Mouse (Mus musculus) retina, postnatal 7 days (tissue): ENCODE measurements around the gene Naa60.

ENCODE experiments used
- DNase-seq: peaks from one replicate; pipeline ENCODE4 v3.0.0-alpha.2; 2012; ENCODE audit warnings: low read depth, low spot score

The Naa60 gene

GRCm38 (mm10) chr16:3885065-3885670, 13.0 kb downstream of the Naa60 start:
- DNase-seq, result no peak

DNA sequence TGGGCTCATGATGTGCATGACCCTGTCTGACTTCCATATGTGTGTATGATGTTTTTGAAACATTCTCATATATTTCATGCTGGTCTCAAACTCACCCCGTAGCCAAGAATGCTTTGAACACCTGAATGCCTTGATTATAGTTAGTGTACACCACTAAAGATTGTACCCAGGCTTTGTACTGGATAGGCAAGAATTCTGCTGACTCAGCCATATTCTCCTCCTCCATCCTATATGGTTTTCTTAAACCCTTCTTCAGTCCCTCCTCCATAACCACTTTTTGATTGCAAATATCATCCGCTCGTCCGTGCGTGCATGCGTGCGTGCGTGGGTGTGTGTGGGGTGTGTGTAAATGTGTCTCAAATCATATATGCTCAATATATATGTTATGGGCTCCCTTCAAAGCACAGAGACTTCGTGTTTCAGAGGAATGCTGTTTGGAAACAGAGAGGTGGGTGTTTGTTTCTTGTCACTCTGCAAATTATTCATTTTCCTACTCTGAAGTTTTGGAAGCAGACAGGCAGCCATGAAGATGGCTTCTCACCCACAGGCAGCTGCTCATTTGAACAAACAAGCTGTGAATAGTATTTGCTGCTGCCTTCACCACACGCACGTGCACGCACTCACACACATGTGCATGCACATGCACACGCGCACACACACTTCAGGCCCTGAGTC, 19.6 kb downstream of the Naa60 start:
- DNase-seq, result no peak

- no peak for DNase-seq
These were observed 21.6 kb downstream of the Naa60 start for GRCm38 (mm10) chr16:3893739-3894138.

GRCm38 (mm10) chr16:3895173-3895792, 23.1 kb downstream of the Naa60 start:
- no peak for DNase-seq

- no peak for DNase-seq
These were observed 23.9 kb downstream of the Naa60 start for GRCm38 (mm10) chr16:3896046-3896445.

DNA sequence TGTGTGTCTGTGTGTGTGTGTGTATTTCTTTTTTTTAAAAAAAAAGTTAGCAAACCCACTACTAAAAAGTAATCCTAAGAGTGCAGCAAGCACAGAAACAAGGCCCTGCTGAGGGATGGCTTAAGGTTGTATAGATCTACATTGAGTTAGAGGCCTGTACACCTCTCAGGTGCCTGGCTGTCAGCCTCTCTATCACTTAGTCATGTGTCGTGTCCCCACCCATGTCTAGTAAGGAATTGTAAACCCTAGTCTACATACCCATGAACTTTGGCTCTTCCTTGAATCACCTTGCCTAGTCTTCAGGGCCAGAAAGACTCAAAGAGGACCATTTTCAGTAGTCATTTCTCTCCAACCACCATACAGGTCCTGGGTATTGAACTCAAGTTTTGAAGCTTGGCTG, 24.4 kb downstream of the Naa60 start:
- DNase-seq, result no peak

- no peak for DNase-seq
These were observed 35.3 kb downstream of the Naa60 start for GRCm38 (mm10) chr16:3907471-3907870.

- DNase-seq, result peak; percentile 88
These were observed 36.4 kb downstream of the Naa60 start, which contains the start of the genes 1700037C18Rik and Cluap1 for GRCm38 (mm10) chr16:3908537-3909111. TSS of gene 1700037C18Rik (minus strand) at chr16:3908689. TSS of gene Cluap1 (plus strand) at chr16:3908801.

DNA sequence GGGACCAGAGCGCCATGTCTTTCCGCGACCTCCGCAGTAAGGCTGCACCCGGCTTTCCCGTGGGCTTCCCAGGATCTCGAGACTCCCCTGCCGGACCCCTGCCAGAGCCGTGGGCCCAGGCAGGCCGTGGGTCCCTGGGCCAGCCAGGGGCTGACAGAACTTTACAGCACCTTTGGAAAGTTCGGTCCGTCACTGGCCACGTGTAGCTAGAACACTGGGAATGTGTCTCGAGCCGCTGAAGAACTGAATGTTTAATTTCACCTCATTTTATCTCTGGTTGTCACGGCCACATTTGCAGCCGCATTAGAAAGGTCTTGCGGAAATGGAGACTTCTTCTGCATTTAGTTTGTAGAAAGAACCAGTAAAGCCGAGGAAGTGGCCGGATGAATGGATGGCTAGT, 36.9 kb downstream of the Naa60 start:
- DNase-seq, result no peak

- no peak for DNase-seq
These were observed 48.6 kb downstream of the Naa60 start for GRCm38 (mm10) chr16:3920756-3921155.

DNA sequence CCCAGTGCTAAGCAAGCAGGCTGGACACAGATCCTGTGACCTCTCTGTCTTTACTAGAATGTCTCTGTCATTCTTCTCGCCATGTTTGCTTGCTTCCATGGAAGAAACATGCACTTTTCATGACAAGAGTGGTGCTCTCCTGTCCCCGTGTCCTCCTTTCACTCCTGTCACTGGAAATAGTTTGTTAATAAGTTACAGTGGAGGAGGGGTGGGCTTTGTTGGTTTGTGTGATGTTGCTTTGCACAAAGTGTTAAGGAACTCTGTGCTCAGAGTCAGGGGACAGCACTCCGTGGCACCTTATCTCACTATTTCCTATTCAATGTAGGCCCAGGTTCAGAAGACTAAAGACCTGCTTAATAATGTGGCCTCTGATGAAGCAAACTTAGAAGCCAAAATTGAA, 51.3 kb downstream of the Naa60 start:
- DNase-seq, result no peak

DNA sequence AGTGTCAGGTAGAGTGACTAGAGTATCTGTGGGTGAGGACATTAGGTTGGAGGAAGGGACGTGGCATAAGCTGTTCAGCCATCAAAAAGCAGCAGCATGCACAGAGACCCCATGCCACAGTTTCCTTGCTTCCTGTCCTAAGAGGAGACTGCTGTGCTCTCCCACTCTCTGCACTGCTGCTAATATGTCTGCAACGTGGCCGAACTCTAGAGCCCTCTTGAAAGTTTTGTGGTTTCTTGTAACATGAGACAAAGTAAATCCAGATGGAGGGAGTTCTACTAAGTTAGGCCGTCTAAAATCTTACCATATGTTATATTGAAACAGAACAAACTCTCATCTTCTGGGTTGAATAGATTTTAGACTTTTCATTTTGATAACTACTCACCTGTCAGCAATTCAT, 51.8 kb downstream of the Naa60 start:
- DNase-seq, result no peak

DNA sequence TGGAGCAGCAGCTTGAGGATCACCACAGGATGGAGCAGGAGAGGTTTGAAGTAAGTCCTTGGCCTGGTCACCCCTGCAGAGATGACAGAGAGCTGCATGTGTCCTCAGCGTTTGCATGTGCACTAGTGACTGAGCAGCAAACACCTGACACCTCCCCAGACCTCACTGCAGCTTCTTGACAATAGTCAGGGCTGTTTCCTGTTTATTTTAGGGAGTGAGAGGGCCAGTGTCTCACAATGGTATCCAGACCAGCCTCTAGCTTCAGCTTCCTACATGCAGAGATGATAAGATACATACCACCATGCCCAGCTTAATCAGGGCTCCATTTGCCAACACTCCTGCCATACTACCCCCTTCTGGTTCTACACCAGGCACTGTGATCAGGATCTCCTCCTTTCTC, 56.4 kb downstream of the Naa60 start:
- DNase-seq, result no peak

- no peak for DNase-seq
These were observed 57.0 kb downstream of the Naa60 start for GRCm38 (mm10) chr16:3929151-3929550.

DNA sequence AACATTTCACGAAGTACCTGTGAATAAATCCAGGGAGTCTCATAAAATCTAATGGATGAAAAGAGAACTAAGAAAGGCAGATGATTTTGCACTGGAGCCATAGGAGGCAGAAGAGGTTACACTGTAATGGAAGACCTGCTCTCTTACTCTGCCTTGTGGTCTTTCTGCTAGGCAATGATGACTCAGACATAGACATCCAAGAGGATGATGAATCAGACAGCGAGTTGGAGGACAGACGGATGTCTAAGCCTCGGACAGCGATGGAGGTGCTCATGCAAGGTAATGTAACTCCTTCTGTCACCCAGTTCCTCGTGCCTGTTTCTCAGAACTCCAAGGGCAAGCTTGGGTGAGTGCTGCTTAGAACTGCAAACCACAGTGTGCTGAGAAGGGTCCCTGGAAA, 61.4 kb downstream of the Naa60 start:
- no peak for DNase-seq

DNA sequence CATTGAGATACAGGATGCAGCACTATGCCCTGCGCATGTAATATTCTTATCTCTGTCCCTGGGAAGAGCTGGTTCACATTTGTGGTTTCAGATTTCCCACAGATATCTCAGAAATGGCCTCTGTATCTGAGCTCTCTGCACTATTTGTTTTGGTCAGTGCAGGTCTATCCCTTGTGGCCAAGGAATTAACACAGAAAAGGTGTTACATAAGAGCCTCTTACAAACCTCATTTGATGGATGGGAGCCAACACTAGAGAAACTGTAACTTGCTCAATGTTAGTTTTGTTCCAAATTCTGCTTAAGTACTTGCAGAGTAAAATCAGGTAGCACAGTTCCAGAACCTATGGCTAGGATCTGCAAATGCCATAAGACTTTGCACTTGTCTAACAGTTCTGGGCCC, 61.9 kb downstream of the Naa60 start:
- no peak for DNase-seq

DNA sequence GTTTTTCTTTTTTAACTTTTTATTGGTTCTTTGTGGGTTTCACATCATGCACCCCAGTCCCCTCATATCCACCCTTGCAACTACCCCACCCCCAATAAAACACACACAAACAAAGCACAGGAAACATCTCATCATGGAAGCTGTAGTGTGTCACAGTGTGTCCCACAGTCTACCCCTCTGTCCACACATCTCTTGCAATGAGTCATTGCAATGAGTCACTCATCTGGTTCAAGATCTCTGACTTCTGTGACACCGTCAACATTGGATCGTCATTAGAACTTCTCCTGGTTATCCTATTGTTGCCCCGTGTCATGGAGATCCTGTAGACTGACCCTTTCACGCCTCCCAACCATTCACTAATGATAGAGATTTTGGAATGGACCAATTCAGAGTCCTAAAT, 62.5 kb downstream of the Naa60 start:
- no peak for DNase-seq

- no peak for DNase-seq
These were observed 79.0 kb downstream of the Naa60 start for GRCm38 (mm10) chr16:3951141-3951540.
